Mouse (Mus musculus): ENCODE data around the gene Crybg2.

The Crybg2 gene

DNA sequence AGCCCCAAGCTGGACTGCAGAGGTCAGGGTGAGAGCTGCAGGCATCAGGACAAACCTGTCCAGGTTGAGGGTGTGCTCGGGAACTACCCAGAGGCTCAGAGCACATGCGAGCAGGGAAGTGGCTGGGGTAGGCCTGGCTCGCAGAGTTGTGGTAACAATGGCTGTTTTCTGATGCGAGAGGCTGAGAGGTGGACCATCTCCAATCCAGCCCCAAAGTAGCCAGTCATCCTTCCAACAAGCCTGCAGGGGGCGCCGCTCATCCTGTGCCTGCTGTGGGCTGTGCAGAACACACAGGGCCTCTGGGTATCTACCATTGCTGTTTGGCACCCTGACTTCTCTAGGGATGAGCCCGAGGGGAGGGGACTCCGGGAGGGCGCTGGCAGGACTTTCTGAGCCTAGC, 59.0 kb downstream of the Crybg2 start:
- DNase-seq (ENCODE audit: extremely low spot score, low spot score) = no peak

DNA sequence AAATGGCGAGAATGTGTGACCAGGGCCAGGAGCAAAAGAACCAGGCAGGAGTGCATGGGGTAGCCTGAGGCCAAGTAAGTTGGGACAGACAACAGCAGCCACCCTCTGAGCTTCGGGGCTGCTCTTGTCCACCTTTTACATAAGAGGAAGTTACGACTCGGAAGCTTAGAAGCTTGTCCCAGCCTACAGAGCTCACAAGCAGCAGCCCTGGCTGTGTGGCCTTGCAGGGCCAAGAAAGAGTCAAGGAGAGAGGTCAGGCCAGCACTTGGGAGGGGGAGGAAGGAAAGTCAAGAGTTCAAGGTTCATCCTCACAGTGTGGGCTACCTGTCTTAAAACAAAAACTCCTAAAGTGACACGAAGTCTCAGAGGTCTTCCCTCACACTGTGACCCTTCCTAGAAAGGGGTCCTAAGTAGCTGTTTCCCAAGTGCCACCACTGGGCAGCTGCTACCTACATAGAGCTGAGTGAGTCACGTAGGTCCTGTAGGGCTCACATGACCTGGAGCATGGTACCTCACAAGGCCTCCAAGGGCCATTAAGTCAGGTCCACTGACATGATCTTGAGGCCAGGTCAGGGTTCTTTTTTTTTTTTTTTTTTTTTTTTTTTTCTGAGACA, 59.7 kb downstream of the Crybg2 start:
- DNase-seq (ENCODE audit: extremely low spot score, low spot score) = no peak

DNA sequence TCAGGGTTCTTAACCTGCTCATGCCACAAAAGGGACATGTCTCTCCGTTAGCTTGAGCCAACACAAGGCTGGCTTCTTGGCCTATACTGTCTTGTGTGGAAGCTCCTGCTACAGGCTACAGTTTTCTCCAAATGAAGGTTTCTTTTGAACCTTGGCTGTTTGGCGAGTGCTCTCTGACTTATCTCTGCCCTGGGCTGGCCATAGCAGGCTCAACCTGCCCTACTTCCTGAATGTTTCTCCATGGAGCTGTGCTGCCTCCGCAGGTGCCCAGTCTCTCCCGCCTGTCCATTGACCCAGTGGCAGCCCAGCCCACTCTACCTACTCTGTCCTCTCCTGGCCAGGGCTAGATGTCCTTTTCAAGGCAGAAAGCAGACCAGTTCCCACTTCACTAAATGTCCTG, 60.3 kb downstream of the Crybg2 start:
- DNase-seq (ENCODE audit: extremely low spot score, low spot score) = no peak

DNA sequence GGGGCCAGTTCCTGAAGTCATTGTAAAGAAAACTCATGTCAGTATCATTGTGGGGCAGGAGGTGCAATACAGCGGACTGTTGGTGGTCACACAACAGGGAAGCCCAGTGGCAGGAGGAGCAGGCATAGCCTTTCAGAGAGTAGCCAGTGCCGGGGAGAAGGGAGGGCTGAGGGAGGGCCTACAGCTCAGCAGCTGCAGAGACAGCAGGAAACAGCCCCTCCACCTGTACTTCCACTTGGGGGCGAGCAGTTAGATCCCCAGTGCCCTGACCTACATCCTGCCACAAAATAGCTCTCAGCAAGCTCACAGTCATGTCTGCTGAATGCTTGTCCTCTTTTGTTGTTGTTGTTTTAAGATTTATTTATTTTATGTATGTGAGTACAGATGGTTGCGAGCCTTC, 61.0 kb downstream of the Crybg2 start:
- DNase-seq (ENCODE audit: extremely low spot score, low spot score) = no peak

- no peak for DNase-seq (ENCODE audit: extremely low spot score, low spot score)
Observed at GRCm38 (mm10) chr4:134122281-134122680, 61.7 kb downstream of the Crybg2 start.

GRCm38 (mm10) chr4:134123147-134123546, 62.5 kb downstream of the Crybg2 start:
- no peak for DNase-seq (ENCODE audit: extremely low spot score, low spot score)

- DNase-seq (ENCODE audit: extremely low spot score, low spot score) = peak; percentile 67
Observed at GRCm38 (mm10) chr4:134123680-134124551, 63.3 kb downstream of the Crybg2 start.

- DNase-seq (ENCODE audit: extremely low spot score, low spot score) = no peak
Observed at GRCm38 (mm10) chr4:134125383-134126060, 64.9 kb downstream of the Crybg2 start.

- DNase-seq (ENCODE audit: extremely low spot score, low spot score) = no peak
Observed at GRCm38 (mm10) chr4:134126300-134127120, 65.9 kb downstream of the Crybg2 start.

- no peak for DNase-seq (ENCODE audit: extremely low spot score, low spot score)
Observed at GRCm38 (mm10) chr4:134127121-134127455, 66.5 kb downstream of the Crybg2 start.

DNA sequence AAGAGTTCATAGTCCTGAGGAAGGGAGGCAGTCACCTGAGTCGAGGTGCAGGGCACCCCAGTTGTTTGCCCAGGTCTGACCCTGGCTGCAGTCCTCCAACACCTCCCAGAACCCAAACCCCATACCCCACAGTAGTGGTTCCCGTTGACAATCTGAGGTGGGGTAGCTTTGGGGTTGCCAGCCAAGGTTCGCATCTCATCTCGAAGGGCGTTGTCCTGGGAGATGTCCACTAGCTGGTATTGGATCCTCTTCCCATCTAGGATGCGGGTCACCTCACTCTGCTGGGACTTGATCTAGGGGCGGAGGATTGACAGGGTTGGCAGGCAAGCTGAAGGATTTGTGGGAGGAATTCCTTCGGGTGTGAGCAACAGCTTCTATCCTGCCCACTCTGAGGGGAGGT, 67.2 kb downstream of the Crybg2 start:
- DNase-seq (ENCODE audit: extremely low spot score, low spot score) = no peak

DNA sequence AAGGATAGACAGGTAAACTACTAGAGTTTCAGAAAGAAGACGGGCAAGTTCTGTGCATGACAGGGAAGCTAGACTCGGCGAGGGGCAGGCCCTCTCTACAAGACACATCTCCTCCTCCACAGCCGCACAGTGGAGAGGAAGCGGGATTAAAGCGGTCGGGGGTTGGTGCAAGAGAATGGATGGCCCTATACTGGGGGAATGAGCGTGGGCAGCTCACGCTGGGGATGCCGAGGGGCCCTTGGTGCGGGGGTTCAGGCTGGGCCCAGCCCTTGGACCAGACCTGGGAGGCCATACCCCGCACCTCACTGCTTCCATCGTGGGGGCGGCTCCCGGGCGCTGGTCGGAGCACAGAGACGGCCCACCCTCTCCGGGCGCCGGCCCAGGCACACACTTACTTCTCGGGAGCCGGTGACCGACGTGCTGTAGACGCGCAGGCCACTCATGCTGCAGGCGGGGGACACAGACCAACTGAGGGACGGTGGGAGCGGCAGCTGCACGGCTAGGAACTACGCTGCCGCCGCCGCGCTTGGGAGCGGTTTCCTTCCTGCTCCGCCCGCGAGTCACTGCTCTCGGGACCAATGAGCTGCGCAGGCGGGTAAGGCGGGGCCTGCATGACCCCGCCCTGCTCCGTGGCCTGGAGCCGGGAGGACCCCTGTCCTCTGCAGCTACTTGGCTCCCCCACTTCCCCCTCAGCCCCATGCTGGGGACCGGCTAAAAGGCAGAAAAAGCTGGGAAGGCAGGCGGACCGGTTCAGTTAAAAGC, 67.8 kb downstream of the Crybg2 start, which contains the start of gene Sh3bgrl3:
Gene Sh3bgrl3 (minus strand): TSS at position 569 of the 762 bp plus-strand sequence.
- DNase-seq (ENCODE audit: extremely low spot score, low spot score) = peak; percentile 84

DNA sequence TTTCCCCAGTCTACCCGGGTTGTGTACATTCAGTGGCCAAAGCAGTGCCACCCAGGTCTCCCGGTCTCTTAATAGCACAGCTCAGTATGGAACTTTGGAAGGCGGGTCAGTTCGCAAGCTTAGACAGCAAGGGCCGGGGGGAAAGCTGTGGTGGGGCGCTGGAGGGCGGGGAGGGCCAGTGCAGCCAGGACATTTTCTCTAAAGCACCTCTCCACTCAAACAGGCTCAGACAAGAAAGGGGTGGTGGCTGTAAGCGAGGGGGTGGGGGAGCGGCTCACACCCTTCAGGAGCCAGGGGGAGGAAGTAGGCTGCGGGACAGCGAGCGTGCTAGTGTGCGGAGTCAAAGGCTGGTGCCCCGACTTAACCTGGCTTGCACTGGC, 68.4 kb downstream of the Crybg2 start:
- no peak for DNase-seq (ENCODE audit: extremely low spot score, low spot score)

GRCm38 (mm10) chr4:134129482-134129881, 68.9 kb downstream of the Crybg2 start:
- no peak for DNase-seq (ENCODE audit: extremely low spot score, low spot score)

DNA sequence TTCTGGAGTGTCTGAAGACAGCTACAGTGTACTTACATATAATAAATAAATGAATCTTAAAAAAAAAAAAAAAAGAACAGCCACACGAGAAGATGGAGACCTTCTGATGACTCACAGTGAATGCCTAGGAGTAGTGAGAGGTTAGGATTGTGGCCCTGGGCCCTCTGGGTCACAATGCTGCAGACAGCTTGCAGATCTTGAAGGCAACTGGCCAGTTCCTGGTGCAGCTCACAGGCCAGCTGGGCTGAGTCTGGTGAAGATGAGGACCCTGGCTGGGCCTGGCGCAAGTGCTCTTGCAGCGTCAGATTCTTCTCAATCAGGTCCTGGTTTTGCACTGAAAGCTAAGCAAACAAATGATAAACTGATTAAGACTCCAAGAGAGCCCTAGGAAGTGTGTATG, 71.5 kb downstream of the Crybg2 start:
- DNase-seq (ENCODE audit: extremely low spot score, low spot score) = no peak

DNA sequence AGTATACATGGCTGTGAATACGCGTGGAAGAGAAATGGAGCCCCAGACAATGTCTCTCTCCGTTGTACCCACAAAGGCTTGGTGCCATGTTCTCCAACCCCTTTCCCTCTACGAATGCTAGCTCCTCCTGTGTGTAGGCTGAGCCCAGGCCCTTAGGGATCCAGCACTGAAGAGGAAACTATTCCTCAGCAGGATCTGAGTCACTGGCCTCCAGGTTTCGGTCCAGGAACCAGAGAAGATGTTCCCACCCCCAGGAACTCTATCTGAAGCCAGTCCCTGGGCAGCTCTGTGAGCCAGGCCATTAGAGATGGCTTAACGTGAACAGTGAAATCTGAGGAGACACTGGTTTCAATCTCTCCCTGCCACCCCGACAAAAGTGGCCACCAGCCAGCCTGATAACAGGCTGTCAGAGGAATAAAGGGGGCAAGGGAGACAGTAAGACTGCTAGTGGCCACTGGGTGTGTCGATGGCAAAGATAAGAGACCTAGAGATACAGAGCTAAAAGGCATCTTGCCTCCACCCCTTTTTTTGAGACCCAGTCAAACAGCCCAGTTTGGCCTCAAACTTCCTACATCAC, 72.0 kb downstream of the Crybg2 start:
- DNase-seq (ENCODE audit: extremely low spot score, low spot score) = no peak

GRCm38 (mm10) chr4:134136280-134136926, 75.8 kb downstream of the Crybg2 start:
- DNase-seq (ENCODE audit: extremely low spot score, low spot score) = no peak

DNA sequence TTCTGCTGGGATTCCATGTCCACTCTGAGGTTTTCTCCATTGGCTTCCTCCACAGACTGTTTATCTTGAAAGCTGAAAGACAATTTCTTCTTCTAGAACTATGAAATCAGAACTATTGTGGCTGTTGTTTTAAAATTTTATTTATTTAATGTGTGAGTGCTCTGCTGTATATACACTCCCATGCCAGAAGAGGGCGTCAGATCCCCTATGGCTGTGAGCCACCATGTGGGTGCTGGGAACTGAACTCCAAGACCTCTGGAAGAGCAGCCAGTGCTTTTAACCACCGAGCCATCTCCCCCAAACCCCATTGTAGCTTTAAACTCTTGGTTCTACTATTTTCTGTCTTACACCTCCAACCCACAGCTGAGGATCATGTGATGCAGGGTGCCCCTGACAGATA, 78.2 kb downstream of the Crybg2 start:
- DNase-seq (ENCODE audit: extremely low spot score, low spot score) = no peak

Measured in neural tube, embryonic 10.5 days (tissue).